Mouse (Mus musculus): ENCODE data around the gene Fuk. TPM values are rescaled to one million over a fixed set of nuclear protein-coding genes. Genes with fewer than 3 reads are reported as not detected.
A peak's percentile ranks its signal among the peaks of the same experiment; 100 is the strongest.

Gene Fuk
- polyA plus RNA-seq, 1 experiment = 22.1 TPM

DNA sequence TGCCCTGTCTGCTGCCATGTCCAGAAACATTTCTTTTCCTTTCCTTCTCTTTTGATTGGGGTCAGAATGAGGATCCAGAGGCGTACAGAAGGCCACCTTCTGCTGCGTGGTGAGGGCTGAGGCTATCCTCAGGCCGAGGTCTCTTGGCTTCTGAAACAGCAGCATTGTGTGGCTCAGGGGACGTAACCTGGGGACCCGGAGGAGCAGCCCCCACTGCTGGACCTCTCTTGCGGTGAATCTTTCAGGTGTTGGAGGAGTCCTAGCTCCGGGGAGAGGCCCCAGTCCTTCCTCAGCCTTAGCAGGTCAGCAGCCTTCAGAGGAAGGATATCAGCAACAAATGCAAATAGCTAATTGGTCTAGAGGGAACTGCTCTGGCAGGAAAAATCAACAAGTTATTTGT lies 26.1 kb upstream of the Fuk start:
- no peak for TF ChIP-seq CTCF (IDR thresholded peaks at IDR 0.05; ENCODE audit: borderline replicate concordance, control insufficient read depth, extremely low read depth, insufficient read depth, low read length, poor library complexity)
- TF ChIP-seq POLR2A (IDR thresholded peaks at IDR 0.05; ENCODE audit: control insufficient read depth, extremely low read depth, insufficient read depth, low read length, poor library complexity) = no peak
- H3K36me3 ChIP-seq (ENCODE audit: control insufficient read depth, insufficient read depth, low read length) = no peaks in the 10 kb centered on the region
- H3K27me3 ChIP-seq (ENCODE audit: control insufficient read depth, insufficient read depth, low read length) = no peaks in the 10 kb centered on the region
- H3K4me3 ChIP-seq (ENCODE audit: control insufficient read depth, insufficient read depth, low read length) = no peak overlapping the region
- DNase-seq = no peak
- H3K27ac ChIP-seq (ENCODE audit: control insufficient read depth, insufficient read depth, low read length) = no peak overlapping the region
- H3K4me1 ChIP-seq (replicated peaks; ENCODE audit: control insufficient read depth, insufficient read depth, low read length) = peaks cover 19% of the 10 kb centered on the region
- 41% methylated on average over 7 of the region's 7 CpGs for WGBS

- no peak for TF ChIP-seq CTCF (IDR thresholded peaks at IDR 0.05; ENCODE audit: borderline replicate concordance, control insufficient read depth, extremely low read depth, insufficient read depth, low read length, poor library complexity)
- TF ChIP-seq POLR2A (IDR thresholded peaks at IDR 0.05; ENCODE audit: control insufficient read depth, extremely low read depth, insufficient read depth, low read length, poor library complexity) = no peak
- Histone ChIP-seq H3K27ac (ENCODE audit: control insufficient read depth, insufficient read depth, low read length) (no peak overlapping the region), H3K36me3 (ENCODE audit: control insufficient read depth, insufficient read depth, low read length) (no peaks in the 10 kb centered on the region), H3K27me3 (ENCODE audit: control insufficient read depth, insufficient read depth, low read length) (no peaks in the 10 kb centered on the region), H3K4me3 (ENCODE audit: control insufficient read depth, insufficient read depth, low read length) (no peak overlapping the region), H3K4me1 (replicated peaks; ENCODE audit: control insufficient read depth, insufficient read depth, low read length) (peaks cover 18% of the 10 kb centered on the region)
- 50% methylated on average over 5 of the region's 5 CpGs for WGBS
- no peak for DNase-seq
Measured at GRCm38 (mm10) chr8:110926690-110927089, 24.4 kb upstream of the Fuk start.

DNA sequence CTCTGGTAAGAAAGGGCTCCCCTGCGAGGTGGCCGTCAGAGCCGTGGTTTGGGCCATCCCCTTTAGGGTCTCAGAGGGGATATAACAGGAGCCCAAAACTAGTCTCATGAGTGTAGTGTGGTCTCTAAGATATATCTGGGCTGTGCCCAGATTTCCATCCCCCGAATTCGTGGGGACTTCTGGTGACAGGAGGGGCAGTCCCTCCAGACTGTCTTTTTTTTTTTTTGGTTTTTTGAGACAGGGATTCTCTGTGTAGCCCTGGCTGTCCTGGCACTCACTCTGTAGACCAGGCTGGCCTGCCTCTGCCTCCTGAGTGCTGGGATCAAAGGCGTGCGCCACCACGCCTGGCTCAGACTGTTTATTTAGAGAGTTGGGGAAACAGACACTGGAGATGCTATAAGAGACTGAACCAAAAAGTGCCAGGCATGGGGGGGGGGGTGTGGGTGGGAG lies 23.4 kb upstream of the Fuk start:
- H3K36me3 ChIP-seq (ENCODE audit: control insufficient read depth, insufficient read depth, low read length) = no peaks in the 10 kb centered on the region
- H3K27ac ChIP-seq (ENCODE audit: control insufficient read depth, insufficient read depth, low read length) = no peak overlapping the region
- H3K27me3 ChIP-seq (ENCODE audit: control insufficient read depth, insufficient read depth, low read length) = no peaks in the 10 kb centered on the region
- WGBS = 68% methylated on average over 8 of the region's 8 CpGs
- H3K4me3 ChIP-seq (ENCODE audit: control insufficient read depth, insufficient read depth, low read length) = no peak overlapping the region
- peaks cover 17% of the 10 kb centered on the region for H3K4me1 ChIP-seq (replicated peaks; ENCODE audit: control insufficient read depth, insufficient read depth, low read length)
- DNase-seq = no peak
- TF ChIP-seq CTCF (IDR thresholded peaks at IDR 0.05; ENCODE audit: borderline replicate concordance, control insufficient read depth, extremely low read depth, insufficient read depth, low read length, poor library complexity) (no peak), POLR2A (IDR thresholded peaks at IDR 0.05; ENCODE audit: control insufficient read depth, extremely low read depth, insufficient read depth, low read length, poor library complexity) (no peak)

DNA sequence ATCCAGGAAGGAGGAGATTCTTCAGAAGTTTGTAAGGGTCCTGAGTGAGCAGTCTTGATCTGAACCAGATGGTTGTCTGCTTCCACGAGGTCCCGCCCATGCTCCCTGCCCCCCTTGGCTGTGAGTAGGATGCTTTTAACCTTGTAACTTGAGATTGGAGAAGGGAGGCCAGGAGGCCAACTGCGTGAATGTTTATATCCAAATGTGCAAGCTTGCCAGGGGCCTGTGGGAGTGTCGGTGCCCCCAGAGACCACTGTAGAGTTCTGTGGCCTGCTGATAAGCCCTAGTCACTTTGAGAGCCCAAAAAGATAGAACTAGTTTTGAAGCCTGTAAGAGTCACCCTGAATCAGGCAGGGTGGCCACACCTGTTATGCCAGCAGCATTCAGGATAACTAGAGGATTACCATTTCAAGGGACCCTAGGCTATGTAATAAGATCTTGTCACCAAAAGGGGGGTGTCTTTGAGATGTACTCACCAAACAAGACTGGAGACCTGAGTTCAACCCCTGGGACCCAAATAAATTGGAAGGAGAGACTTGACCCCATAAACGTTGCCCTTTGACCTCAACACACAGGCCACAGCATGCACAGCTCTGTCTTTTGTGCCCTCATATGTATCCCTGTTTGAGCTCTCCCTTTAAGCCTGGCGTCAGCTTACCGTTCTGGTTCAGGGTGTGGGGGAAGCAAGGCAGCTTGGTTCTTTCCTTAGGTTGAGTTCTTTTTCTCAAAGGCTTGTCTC lies 19.4 kb upstream of the Fuk start:
- TF ChIP-seq CTCF (IDR thresholded peaks at IDR 0.05; ENCODE audit: borderline replicate concordance, control insufficient read depth, extremely low read depth, insufficient read depth, low read length, poor library complexity) = no peak
- no peak for TF ChIP-seq POLR2A (IDR thresholded peaks at IDR 0.05; ENCODE audit: control insufficient read depth, extremely low read depth, insufficient read depth, low read length, poor library complexity)
- no peak for DNase-seq
- 56% methylated on average over 7 of the region's 7 CpGs for WGBS
- Histone ChIP-seq H3K27ac (ENCODE audit: control insufficient read depth, insufficient read depth, low read length) (no peak overlapping the region), H3K36me3 (ENCODE audit: control insufficient read depth, insufficient read depth, low read length) (no peaks in the 10 kb centered on the region), H3K27me3 (ENCODE audit: control insufficient read depth, insufficient read depth, low read length) (no peaks in the 10 kb centered on the region), H3K4me1 (replicated peaks; ENCODE audit: control insufficient read depth, insufficient read depth, low read length) (peaks cover 14% of the 10 kb centered on the region), H3K4me3 (ENCODE audit: control insufficient read depth, insufficient read depth, low read length) (no peak overlapping the region)

DNA sequence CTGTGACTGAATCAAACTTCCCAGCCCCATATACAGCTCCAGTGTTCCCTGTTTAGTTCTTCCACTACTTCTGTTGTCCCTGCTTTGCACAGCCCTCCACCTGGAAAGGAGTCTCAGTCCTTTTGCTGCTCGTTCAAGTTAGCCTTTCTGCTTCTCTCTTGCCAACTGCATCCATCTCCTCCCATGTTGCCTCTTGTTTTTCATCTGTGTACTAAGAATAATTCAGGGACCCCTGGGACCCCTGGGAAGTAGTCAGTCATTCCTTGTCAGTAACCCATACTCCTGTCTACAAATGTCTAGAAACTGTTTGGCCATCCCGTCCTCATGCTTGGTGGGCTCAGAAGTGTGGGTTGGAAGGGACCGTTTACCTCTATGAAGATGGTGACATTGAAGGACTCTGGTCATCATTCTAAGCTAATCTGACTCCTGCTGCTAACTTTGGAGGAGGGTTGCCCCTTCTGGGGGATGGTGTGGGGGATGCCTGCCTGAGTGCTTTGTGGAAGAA lies 18.5 kb upstream of the Fuk start:
- Histone ChIP-seq H3K36me3 (ENCODE audit: control insufficient read depth, insufficient read depth, low read length) (no peaks in the 10 kb centered on the region), H3K27ac (ENCODE audit: control insufficient read depth, insufficient read depth, low read length) (no peak overlapping the region), H3K27me3 (ENCODE audit: control insufficient read depth, insufficient read depth, low read length) (no peaks in the 10 kb centered on the region), H3K4me3 (ENCODE audit: control insufficient read depth, insufficient read depth, low read length) (no peak overlapping the region), H3K4me1 (replicated peaks; ENCODE audit: control insufficient read depth, insufficient read depth, low read length) (peaks cover 14% of the 10 kb centered on the region)
- DNase-seq = no peak
- TF ChIP-seq CTCF (IDR thresholded peaks at IDR 0.05; ENCODE audit: borderline replicate concordance, control insufficient read depth, extremely low read depth, insufficient read depth, low read length, poor library complexity) (no peak), POLR2A (IDR thresholded peaks at IDR 0.05; ENCODE audit: control insufficient read depth, extremely low read depth, insufficient read depth, low read length, poor library complexity) (no peak)
- 54% methylated on average over 3 of the region's 3 CpGs for WGBS

DNA sequence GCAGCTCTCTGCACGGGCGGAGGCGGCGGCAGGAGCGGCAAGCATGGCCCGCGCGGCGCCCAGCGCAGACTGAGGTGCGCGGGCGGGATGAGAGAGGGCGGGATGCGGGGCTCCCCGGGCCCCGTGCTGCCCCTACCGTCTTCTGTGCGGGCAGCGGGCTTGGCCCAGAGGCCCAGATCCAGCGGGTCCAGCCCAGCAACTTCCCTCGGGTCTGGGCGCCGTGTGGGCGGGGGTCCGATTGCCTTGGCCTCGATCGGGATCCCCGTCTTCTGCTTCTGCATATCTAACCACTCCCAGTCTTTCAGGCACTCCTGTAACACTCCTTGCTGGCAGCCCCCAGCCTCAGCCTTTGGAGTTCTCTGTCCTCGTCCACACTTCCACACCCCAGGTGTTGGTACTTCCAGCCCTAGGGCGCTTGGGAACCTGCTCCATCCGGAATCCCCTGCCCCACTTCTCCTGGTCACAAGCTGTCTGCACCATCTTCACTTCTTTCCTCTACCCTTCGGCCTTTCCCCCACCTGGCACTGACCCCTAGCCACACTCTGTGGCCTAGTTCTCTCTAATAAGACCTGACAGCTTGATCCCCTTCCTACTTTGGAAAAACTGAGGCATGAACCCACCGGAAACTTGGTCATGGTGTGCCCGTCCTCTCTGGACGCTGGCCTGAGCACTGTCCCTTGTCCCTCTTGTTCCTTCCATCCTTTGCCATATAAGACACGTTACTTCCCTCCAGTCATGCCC lies 17.9 kb upstream of the Fuk start:
- 7% methylated on average over 36 of the region's 37 CpGs for WGBS
- Histone ChIP-seq H3K27me3 (ENCODE audit: control insufficient read depth, insufficient read depth, low read length) (no peaks in the 10 kb centered on the region), H3K4me1 (replicated peaks; ENCODE audit: control insufficient read depth, insufficient read depth, low read length) (peaks cover 14% of the 10 kb centered on the region), H3K36me3 (ENCODE audit: control insufficient read depth, insufficient read depth, low read length) (no peaks in the 10 kb centered on the region), H3K4me3 (ENCODE audit: control insufficient read depth, insufficient read depth, low read length) (peak overlapping the region; percentile 51), H3K27ac (ENCODE audit: control insufficient read depth, insufficient read depth, low read length) (no peak overlapping the region)
- TF ChIP-seq POLR2A (IDR thresholded peaks at IDR 0.05; ENCODE audit: control insufficient read depth, extremely low read depth, insufficient read depth, low read length, poor library complexity) (no peak), CTCF (IDR thresholded peaks at IDR 0.05; ENCODE audit: borderline replicate concordance, control insufficient read depth, extremely low read depth, insufficient read depth, low read length, poor library complexity) (no peak)
- DNase-seq = no peak

All from thymus, adult 2 months (tissue).